In genomic region chr7:127768997-127769593, GRCm38 (mm10) we compare ENCODE assay signal across 8 mouse cellular contexts. TPM values are rescaled to one million over a fixed set of nuclear protein-coding genes. Genes with fewer than 3 reads are reported as not detected.
DNase-seq lines count a peak whose midpoint lies in the region; ATAC-seq lines count a peak whose summit lies in the region.

No protein-coding gene starts in this region.

- no peaks in the 10 kb centered on the region for H3K9me3 ChIP-seq in hindbrain, embryonic 10.5 days
- H3K9me3 ChIP-seq in lung, embryonic 16.5 days (ENCODE audit: control insufficient read depth, low read length) = no peaks in the 10 kb centered on the region

- WGBS in hindbrain, embryonic 10.5 days = 1% methylated on average over 16 of the region's 16 CpGs
- WGBS in lung, embryonic 16.5 days = 2% methylated on average over 16 of the region's 16 CpGs

- H3K4me1 ChIP-seq in hindbrain, embryonic 10.5 days (replicated peaks) = peaks cover 45% of the 10 kb centered on the region
- H3K4me1 ChIP-seq in lung, embryonic 16.5 days (replicated peaks; ENCODE audit: control insufficient read depth, insufficient read depth, low read length) = peaks cover 13% of the 10 kb centered on the region

- peak overlapping the region; percentile 91 for H3K27ac ChIP-seq in hindbrain, embryonic 10.5 days
- H3K27ac ChIP-seq in lung, embryonic 16.5 days (ENCODE audit: low read length) = peak overlapping the region; percentile 97

- no peaks in the 10 kb centered on the region for H3K27me3 ChIP-seq in hindbrain, embryonic 10.5 days (ENCODE audit: insufficient read depth, poor library complexity, severe bottlenecking)
- H3K27me3 ChIP-seq in lung, embryonic 16.5 days (ENCODE audit: control insufficient read depth, insufficient read depth, low read depth, low read length) = no peaks in the 10 kb centered on the region

- peak; percentile 99 for DNase-seq in MN1 (ENCODE audit: low spot score)
- peak; percentile 86 to 92 for DNase-seq in cerebellum, adult 18-20 months
- peak; percentile 91 for DNase-seq in hindbrain, embryonic 10.5 days (ENCODE audit: low spot score)
- peak; percentile 97 for DNase-seq in layer of hippocampus, adult 9-10 months (ENCODE audit: low spot score)
- peak; percentile 93 for DNase-seq in ovary, postnatal 10 days (ENCODE audit: low spot score)
- peak; percentile 49 for DNase-seq in thymus, postnatal 25 days

- peak overlapping the region; percentile 68 for H3K4me3 ChIP-seq in hindbrain, embryonic 10.5 days
- peak overlapping the region; percentile 81 for H3K4me3 ChIP-seq in lung, embryonic 16.5 days (ENCODE audit: low read length)

- ATAC-seq in frontal cortex, adult (ENCODE audit: low TSS enrichment) = peak; percentile 85
- ATAC-seq in lung, embryonic 16.5 days (ENCODE audit: low read depth) = peak; percentile 92

- peak overlapping the region; percentile 96 for H3K4me2 ChIP-seq in lung, embryonic 16.5 days (ENCODE audit: low read depth, low read length)

- H3K36me3 ChIP-seq in hindbrain, embryonic 10.5 days = peaks cover 47% of the 10 kb centered on the region
- peaks cover 18% of the 10 kb centered on the region for H3K36me3 ChIP-seq in lung, embryonic 16.5 days (ENCODE audit: control insufficient read depth, insufficient read depth, low read length)

- H3K9ac ChIP-seq in lung, embryonic 16.5 days (ENCODE audit: low read length) = peak overlapping the region; percentile 92

RNA-seq across cellular contexts. Expression of gene Orai3, which starts 0.5 kb away (rescaled TPM):
- 10.3 and 11.9 TPM in 2 replicates for polyA plus RNA-seq in hindbrain, embryonic 10.5 days (2016; fragmentation: Nextera tagmentation; extraction: Ambion mirVana)
- 29.1 and 32.7 TPM in 2 replicates for polyA plus RNA-seq in lung, embryonic 16.5 days (2015; fragmentation: Nextera tagmentation; extraction: Ambion mirVana)

RNA-seq across cellular contexts. Expression of gene Setd1a, which starts 7.4 kb away (rescaled TPM):
- polyA plus RNA-seq in hindbrain, embryonic 10.5 days (2016; fragmentation: Nextera tagmentation; extraction: Ambion mirVana) = 16.5 and 18.7 TPM in 2 replicates
- 13.8 and 18.1 TPM in 2 replicates for polyA plus RNA-seq in lung, embryonic 16.5 days (2015; fragmentation: Nextera tagmentation; extraction: Ambion mirVana)

RNA-seq across cellular contexts. Expression of gene Gm49388, which starts 16.3 kb away (rescaled TPM):
- polyA plus RNA-seq in hindbrain, embryonic 10.5 days (2016; fragmentation: Nextera tagmentation; extraction: Ambion mirVana) = not detected in 2 replicates
- polyA plus RNA-seq in lung, embryonic 16.5 days (2015; fragmentation: Nextera tagmentation; extraction: Ambion mirVana) = not detected in 2 replicates

RNA-seq across cellular contexts. Expression of gene Fbxl19, which starts 24.8 kb away (rescaled TPM):
- polyA plus RNA-seq in hindbrain, embryonic 10.5 days (2016; fragmentation: Nextera tagmentation; extraction: Ambion mirVana) = 8.6 and 8.9 TPM in 2 replicates
- 3.1 and 3.8 TPM in 2 replicates for polyA plus RNA-seq in lung, embryonic 16.5 days (2015; fragmentation: Nextera tagmentation; extraction: Ambion mirVana)

RNA-seq across cellular contexts. Expression of gene Hsd3b7, which starts 31.3 kb away (rescaled TPM):
- 7.4 and 7.8 TPM in 2 replicates for polyA plus RNA-seq in hindbrain, embryonic 10.5 days (2016; fragmentation: Nextera tagmentation; extraction: Ambion mirVana)
- polyA plus RNA-seq in lung, embryonic 16.5 days (2015; fragmentation: Nextera tagmentation; extraction: Ambion mirVana) = 27.5 and 32.1 TPM in 2 replicates

Comparison
In these comparisons a context has a peak if more than half of its experiments do, and no peak if none do; other contexts are left out.
1. Peak in every context shown above with its lines: DNase-seq, ATAC-seq, H3K4me3 ChIP-seq and H3K27ac ChIP-seq.
2. DNase-seq: peak in every context shown above with its lines; median percentile 99 in MN1; 97 in layer of hippocampus, adult 9-10 months; 93 in ovary, postnatal 10 days; 91 in hindbrain, embryonic 10.5 days; 89 in cerebellum, adult 18-20 months; 49 in thymus, postnatal 25 days.